Mouse (Mus musculus): Measurements from ENCODE around the gene Sh3gl3. TPM values are rescaled to one million over a fixed set of nuclear protein-coding genes. Genes with fewer than 3 reads are reported as not detected.

Gene Sh3gl3
- polyA plus RNA-seq, 1 experiment from 2014 or later = 49.9 TPM

DNA sequence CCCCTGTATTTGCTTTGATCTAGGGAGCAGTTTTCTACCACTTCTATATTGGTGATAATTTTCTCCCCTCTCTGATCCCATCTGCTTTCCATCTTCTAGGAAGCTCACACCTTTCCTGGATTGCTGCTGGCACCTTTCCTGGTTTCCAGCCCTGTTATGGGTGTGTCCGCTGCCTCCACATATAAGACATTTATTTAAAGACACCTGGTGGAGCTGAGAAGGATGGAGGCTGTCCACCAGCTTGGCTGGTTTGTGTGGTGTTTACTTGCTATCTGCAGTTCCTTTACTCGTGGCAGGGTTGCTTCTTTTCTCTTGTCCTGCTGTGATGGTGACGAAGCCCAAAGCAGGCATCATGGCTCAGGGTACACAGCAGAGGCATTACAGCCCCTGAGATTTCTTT is 71.1 kb downstream of the Sh3gl3 start:
- no peak for DNase-seq (ENCODE audit: low spot score)
- Histone ChIP-seq H3K36me3 (ENCODE audit: control insufficient read depth, insufficient read depth, low read length) (no peaks in the 10 kb centered on the region), H3K27ac (ENCODE audit: low read depth, low read length) (no peak overlapping the region), H3K4me1 (ENCODE audit: control insufficient read depth, insufficient read depth, low read length) (no peaks in the 10 kb centered on the region), H3K9me3 (replicated peaks; ENCODE audit: control insufficient read depth, low read length) (no peaks in the 10 kb centered on the region), H3K4me3 (ENCODE audit: low read depth, low read length) (no peak overlapping the region), H3K4me2 (ENCODE audit: low read length) (no peak overlapping the region), H3K9ac (ENCODE audit: low read length) (no peak overlapping the region), H3K27me3 (replicated peaks; ENCODE audit: control insufficient read depth, insufficient read depth, low read length) (no peaks in the 10 kb centered on the region)
- ATAC-seq = no peak
- 86% methylated on average over 3 of the region's 3 CpGs for WGBS

DNA sequence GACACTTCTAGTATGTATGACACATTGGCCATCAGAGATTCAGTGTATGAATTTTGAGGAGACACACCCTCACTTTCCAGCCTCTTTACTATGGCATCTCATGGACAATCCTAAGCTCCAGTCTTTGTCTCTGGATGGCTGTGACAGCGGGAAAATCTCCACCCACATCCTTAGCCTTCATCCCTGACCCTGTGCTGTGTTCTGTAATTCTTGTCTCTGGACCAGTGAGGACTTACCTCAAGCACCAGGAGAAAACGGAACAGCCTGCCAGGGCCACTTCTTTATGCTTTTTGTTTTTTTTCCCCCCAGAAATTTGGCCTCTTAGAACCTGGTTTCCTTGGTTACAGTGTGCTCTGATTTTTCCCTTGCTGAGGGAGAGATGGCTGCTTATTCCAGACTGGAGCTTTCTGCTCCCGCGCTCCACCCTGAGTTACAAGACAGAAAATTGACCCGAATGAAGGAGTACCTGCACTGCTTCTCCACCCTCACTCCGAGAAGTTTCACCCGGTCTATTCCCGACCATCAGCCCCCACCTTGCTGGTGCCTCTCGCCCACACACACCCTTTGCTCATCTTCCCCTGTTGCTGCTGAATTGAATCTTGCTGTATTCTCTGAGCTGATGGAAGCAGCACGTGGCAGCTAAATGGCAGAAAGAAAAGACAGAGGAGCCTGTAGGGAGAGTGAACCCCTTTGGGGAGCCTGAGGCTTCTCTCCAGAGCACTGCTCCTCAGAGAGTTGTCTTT is 75.5 kb downstream of the Sh3gl3 start:
- peak; percentile 30 for DNase-seq (ENCODE audit: low spot score)
- no peaks in the 10 kb centered on the region for H3K27me3 ChIP-seq (replicated peaks; ENCODE audit: control insufficient read depth, insufficient read depth, low read length)
- 70% methylated on average over 10 of the region's 10 CpGs for WGBS
- H3K27ac ChIP-seq (ENCODE audit: low read depth, low read length) = no peak overlapping the region
- H3K4me1 ChIP-seq (ENCODE audit: control insufficient read depth, insufficient read depth, low read length) = no peaks in the 10 kb centered on the region
- H3K9ac ChIP-seq (ENCODE audit: low read length) = no peak overlapping the region
- ATAC-seq = no peak
- H3K9me3 ChIP-seq (replicated peaks; ENCODE audit: control insufficient read depth, low read length) = no peaks in the 10 kb centered on the region
- H3K36me3 ChIP-seq (ENCODE audit: control insufficient read depth, insufficient read depth, low read length) = no peaks in the 10 kb centered on the region
- no peak overlapping the region for H3K4me3 ChIP-seq (ENCODE audit: low read depth, low read length)
- no peak overlapping the region for H3K4me2 ChIP-seq (ENCODE audit: low read length)

DNA sequence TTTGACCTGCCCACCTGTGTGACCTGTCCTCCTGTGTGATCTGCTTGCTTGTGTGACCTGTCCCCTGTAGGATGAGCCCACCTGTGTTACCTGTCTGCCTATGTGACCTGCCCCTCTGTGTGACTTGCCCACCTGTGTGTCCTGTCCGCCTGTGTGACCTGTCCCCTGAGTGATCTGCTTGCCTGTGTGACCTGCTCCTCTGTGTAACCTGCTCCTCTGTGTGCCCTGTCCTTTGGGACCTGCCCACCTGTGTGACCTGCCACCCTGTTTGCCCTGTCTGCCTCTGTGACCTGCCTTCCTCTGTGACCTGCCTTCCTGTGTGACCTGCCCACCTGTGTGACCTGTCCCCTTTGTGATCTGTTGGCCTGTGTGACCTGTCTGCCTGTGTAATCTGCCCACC is 79.7 kb downstream of the Sh3gl3 start:
- WGBS = 85% methylated on average over 1 of the region's 1 CpGs
- no peak overlapping the region for H3K4me3 ChIP-seq (ENCODE audit: low read depth, low read length)

DNA sequence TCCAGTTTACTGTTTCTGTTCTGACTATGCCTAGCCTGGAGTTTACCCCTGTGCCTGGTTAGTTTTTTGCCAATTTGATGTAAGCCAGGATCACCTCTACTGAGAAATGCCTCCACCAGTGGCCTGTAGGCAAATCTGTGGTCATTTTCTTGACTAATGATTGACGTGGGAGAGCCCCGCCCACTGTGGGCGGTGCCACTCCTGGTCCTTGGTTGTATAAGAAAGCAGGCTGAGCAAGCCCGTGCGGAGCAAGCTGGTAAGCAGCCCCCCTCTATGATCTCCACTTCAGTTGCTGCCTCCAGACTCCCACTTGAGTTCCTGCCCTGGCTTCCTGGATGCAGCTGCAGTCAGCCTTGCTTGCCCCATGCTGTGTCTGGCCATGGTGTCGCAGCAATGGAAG is 83.3 kb downstream of the Sh3gl3 start:
- no peak overlapping the region for H3K9ac ChIP-seq (ENCODE audit: low read length)
- 76% methylated on average over 6 of the region's 6 CpGs for WGBS

More for the DNA sequence above, 79.7 kb downstream of the Sh3gl3 start:
- no peaks in the 10 kb centered on the region for H3K9me3 ChIP-seq (replicated peaks; ENCODE audit: control insufficient read depth, low read length)
- no peak for ATAC-seq
- H3K4me1 ChIP-seq (ENCODE audit: control insufficient read depth, insufficient read depth, low read length) = no peaks in the 10 kb centered on the region
- H3K4me2 ChIP-seq (ENCODE audit: low read length) = no peak overlapping the region
- H3K36me3 ChIP-seq (ENCODE audit: control insufficient read depth, insufficient read depth, low read length) = no peaks in the 10 kb centered on the region
- no peak overlapping the region for H3K9ac ChIP-seq (ENCODE audit: low read length)
- H3K27me3 ChIP-seq (replicated peaks; ENCODE audit: control insufficient read depth, insufficient read depth, low read length) = no peaks in the 10 kb centered on the region
- H3K27ac ChIP-seq (ENCODE audit: low read depth, low read length) = no peak overlapping the region
- no peak for DNase-seq (ENCODE audit: low spot score)

DNA sequence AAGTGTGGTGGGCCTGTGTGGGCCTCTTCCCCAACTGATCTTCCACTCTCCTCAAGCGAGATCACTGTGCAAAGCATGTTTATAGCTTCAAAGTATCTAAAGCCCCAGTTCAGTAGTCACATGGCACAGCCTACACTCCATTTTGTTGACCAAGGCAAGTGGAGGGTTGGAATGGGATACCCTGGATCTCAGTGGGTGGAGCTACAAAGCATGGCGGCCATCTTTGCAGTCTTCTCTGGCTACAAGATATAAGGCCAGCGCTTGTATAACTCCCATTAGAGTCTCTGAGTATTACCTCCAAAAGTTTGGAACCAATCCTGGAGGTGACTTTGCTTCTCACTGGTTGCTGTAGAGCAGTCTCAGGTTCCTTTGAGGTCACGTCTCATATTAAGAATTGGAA is 83.9 kb downstream of the Sh3gl3 start:
- Histone ChIP-seq H3K4me2 (ENCODE audit: low read length) (no peak overlapping the region), H3K9ac (ENCODE audit: low read length) (no peak overlapping the region), H3K27me3 (replicated peaks; ENCODE audit: control insufficient read depth, insufficient read depth, low read length) (no peaks in the 10 kb centered on the region), H3K4me3 (ENCODE audit: low read depth, low read length) (no peak overlapping the region), H3K4me1 (ENCODE audit: control insufficient read depth, insufficient read depth, low read length) (no peaks in the 10 kb centered on the region), H3K27ac (ENCODE audit: low read depth, low read length) (no peak overlapping the region), H3K36me3 (ENCODE audit: control insufficient read depth, insufficient read depth, low read length) (no peaks in the 10 kb centered on the region), H3K9me3 (replicated peaks; ENCODE audit: control insufficient read depth, low read length) (no peaks in the 10 kb centered on the region)
- no peak for DNase-seq (ENCODE audit: low spot score)
- 95% methylated on average over 4 of the region's 4 CpGs for WGBS
- ATAC-seq = no peak

More for the DNA sequence above, 83.3 kb downstream of the Sh3gl3 start:
- H3K27ac ChIP-seq (ENCODE audit: low read depth, low read length) = no peak overlapping the region
- no peaks in the 10 kb centered on the region for H3K9me3 ChIP-seq (replicated peaks; ENCODE audit: control insufficient read depth, low read length)
- no peaks in the 10 kb centered on the region for H3K4me1 ChIP-seq (ENCODE audit: control insufficient read depth, insufficient read depth, low read length)
- DNase-seq (ENCODE audit: low spot score) (no peak), ATAC-seq (no peak)
- H3K36me3 ChIP-seq (ENCODE audit: control insufficient read depth, insufficient read depth, low read length) = no peaks in the 10 kb centered on the region
- H3K4me3 ChIP-seq (ENCODE audit: low read depth, low read length) = no peak overlapping the region
- no peak overlapping the region for H3K4me2 ChIP-seq (ENCODE audit: low read length)
- H3K27me3 ChIP-seq (replicated peaks; ENCODE audit: control insufficient read depth, insufficient read depth, low read length) = no peaks in the 10 kb centered on the region

DNA sequence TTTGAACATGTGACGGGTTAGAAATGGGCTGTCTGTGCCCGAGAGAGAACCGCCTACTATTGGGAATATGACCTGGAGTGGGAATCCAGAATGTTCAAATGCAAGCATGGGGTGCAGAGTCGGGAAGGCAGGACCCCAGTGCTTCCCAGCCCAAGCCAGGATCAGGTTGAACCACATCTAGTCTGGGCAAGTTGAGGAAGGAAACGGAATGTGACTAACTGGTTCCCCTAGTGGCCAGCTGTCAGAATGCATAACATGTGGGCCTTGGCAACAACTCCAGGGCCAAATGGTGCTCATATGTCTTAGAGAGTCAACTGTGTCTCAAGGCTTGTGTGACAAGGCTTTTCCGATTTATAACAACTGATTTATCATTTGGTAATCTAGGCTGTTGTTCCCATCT is 86.6 kb downstream of the Sh3gl3 start:
- Histone ChIP-seq H3K4me2 (ENCODE audit: low read length) (no peak overlapping the region), H3K9me3 (replicated peaks; ENCODE audit: control insufficient read depth, low read length) (no peaks in the 10 kb centered on the region), H3K4me3 (ENCODE audit: low read depth, low read length) (no peak overlapping the region), H3K36me3 (ENCODE audit: control insufficient read depth, insufficient read depth, low read length) (no peaks in the 10 kb centered on the region), H3K4me1 (ENCODE audit: control insufficient read depth, insufficient read depth, low read length) (no peaks in the 10 kb centered on the region), H3K9ac (ENCODE audit: low read length) (no peak overlapping the region), H3K27ac (ENCODE audit: low read depth, low read length) (no peak overlapping the region), H3K27me3 (replicated peaks; ENCODE audit: control insufficient read depth, insufficient read depth, low read length) (no peaks in the 10 kb centered on the region)
- DNase-seq (ENCODE audit: low spot score) (peak; percentile 56), ATAC-seq (no peak)
- 60% methylated on average over 6 of the region's 6 CpGs for WGBS

DNA sequence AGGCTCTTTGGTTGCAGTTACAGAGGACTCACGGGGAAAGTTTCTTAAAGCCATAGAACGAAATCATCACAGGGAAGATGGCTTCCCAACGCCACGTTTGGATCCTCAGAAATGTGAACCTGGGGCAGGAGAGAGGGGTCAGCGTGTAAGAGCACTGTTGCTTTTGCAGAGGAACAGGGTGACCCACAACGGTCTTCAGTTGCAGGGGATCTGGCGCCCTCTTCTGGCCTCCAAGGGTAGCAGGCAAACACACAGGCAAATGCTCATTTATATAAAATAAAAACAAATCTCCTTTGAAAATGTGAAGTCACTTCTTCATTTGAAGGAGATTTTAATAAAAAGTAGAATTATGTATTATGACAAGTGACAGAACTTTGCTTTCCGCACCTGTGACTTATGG is 89.5 kb downstream of the Sh3gl3 start:
- H3K9me3 ChIP-seq (replicated peaks; ENCODE audit: control insufficient read depth, low read length) = no peaks in the 10 kb centered on the region
- H3K9ac ChIP-seq (ENCODE audit: low read length) = no peak overlapping the region
- peak; percentile 70 for DNase-seq (ENCODE audit: low spot score)
- no peaks in the 10 kb centered on the region for H3K27me3 ChIP-seq (replicated peaks; ENCODE audit: control insufficient read depth, insufficient read depth, low read length)
- 16% methylated on average over 8 of the region's 8 CpGs for WGBS
- H3K27ac ChIP-seq (ENCODE audit: low read depth, low read length) = no peak overlapping the region
- no peaks in the 10 kb centered on the region for H3K36me3 ChIP-seq (ENCODE audit: control insufficient read depth, insufficient read depth, low read length)
- no peak for ATAC-seq
- no peak overlapping the region for H3K4me2 ChIP-seq (ENCODE audit: low read length)
- H3K4me1 ChIP-seq (ENCODE audit: control insufficient read depth, insufficient read depth, low read length) = no peaks in the 10 kb centered on the region
- no peak overlapping the region for H3K4me3 ChIP-seq (ENCODE audit: low read depth, low read length)

DNA sequence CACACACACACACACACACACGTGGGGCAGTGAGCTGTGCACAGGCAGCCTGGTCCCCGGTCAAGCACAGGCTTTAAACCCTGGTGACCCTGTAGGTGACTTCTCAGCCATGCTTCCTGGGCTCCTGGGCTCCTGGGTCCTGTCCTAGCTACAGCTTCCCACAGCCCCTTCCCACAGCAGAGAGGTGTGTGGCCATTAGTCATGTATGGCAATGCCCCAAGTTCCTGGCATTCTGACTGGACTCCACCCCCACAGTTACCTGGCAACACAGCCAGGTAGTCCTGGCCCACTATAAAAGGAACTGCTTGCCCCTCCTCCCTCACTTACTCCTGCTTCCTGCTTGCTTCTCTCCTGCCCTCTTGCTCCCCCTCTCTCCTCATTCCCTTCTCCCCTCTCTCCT is 90.5 kb downstream of the Sh3gl3 start:
- DNase-seq (ENCODE audit: low spot score) = no peak
- H3K4me1 ChIP-seq (ENCODE audit: control insufficient read depth, insufficient read depth, low read length) = no peaks in the 10 kb centered on the region
- no peak overlapping the region for H3K27ac ChIP-seq (ENCODE audit: low read depth, low read length)
- H3K4me3 ChIP-seq (ENCODE audit: low read depth, low read length) = no peak overlapping the region
- H3K36me3 ChIP-seq (ENCODE audit: control insufficient read depth, insufficient read depth, low read length) = no peaks in the 10 kb centered on the region
- H3K9me3 ChIP-seq (replicated peaks; ENCODE audit: control insufficient read depth, low read length) = no peaks in the 10 kb centered on the region
- H3K9ac ChIP-seq (ENCODE audit: low read length) = no peak overlapping the region
- no peaks in the 10 kb centered on the region for H3K27me3 ChIP-seq (replicated peaks; ENCODE audit: control insufficient read depth, insufficient read depth, low read length)
- WGBS = 84% methylated on average over 2 of the region's 2 CpGs
- no peak overlapping the region for H3K4me2 ChIP-seq (ENCODE audit: low read length)
- no peak for ATAC-seq

DNA sequence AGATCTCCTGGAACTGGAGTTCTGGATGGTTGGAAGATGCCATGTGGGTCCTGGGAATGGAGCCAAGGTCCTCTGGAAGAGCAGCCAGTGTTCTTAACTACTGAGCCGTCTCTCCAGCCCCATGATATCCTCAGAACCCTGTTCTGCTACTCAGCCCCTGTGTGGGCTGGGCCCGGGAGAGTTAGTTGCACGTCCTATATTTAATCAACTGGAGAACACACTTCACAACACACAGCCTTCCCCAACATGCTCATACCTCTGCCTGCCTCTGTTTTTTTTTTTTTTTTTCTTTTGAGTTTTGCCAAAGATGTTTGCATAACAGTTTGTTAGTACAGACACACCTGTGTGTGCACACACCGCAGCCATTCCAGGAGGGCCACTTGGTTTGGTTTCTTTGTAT is 91.7 kb downstream of the Sh3gl3 start:
- 69% methylated on average over 4 of the region's 4 CpGs for WGBS

More for the DNA sequence above, 91.7 kb downstream of the Sh3gl3 start:
- DNase-seq (ENCODE audit: low spot score) (no peak), ATAC-seq (no peak)
- Histone ChIP-seq H3K4me2 (ENCODE audit: low read length) (no peak overlapping the region), H3K4me1 (ENCODE audit: control insufficient read depth, insufficient read depth, low read length) (no peaks in the 10 kb centered on the region), H3K27ac (ENCODE audit: low read depth, low read length) (no peak overlapping the region), H3K27me3 (replicated peaks; ENCODE audit: control insufficient read depth, insufficient read depth, low read length) (no peaks in the 10 kb centered on the region), H3K9me3 (replicated peaks; ENCODE audit: control insufficient read depth, low read length) (no peaks in the 10 kb centered on the region), H3K9ac (ENCODE audit: low read length) (no peak overlapping the region), H3K36me3 (ENCODE audit: control insufficient read depth, insufficient read depth, low read length) (no peaks in the 10 kb centered on the region), H3K4me3 (ENCODE audit: low read depth, low read length) (no peak overlapping the region)
